Mouse (Mus musculus) cerebellum, adult 2 months (tissue): ENCODE results near the gene Lmtk2. TPM values are rescaled to one million over a fixed set of nuclear protein-coding genes. Genes with fewer than 3 reads are reported as not detected.

ENCODE experiments used
- DNase-seq, 2 experiments: peaks; one replicate each; pipeline ENCODE4 v3.0.0; 2021
- H3K27ac ChIP-seq: fragments of 200-500 bp; 2 replicates; pipeline ENCODE4 v1.5.1; 2012; ENCODE audit warnings: low read length, control low read depth, inconsistent platforms; ENCODE audit not compliant: insufficient read depth
- H3K27me3 ChIP-seq: fragments of 200-500 bp; 2 replicates; pipeline ENCODE4 v1.6.1; 2012; ENCODE audit warnings: inconsistent platforms, mild to moderate bottlenecking, low read length, moderate library complexity; ENCODE audit not compliant: control insufficient read depth, insufficient read depth
- H3K4me1 ChIP-seq: fragments of 200-500 bp; 2 replicates; pipeline ENCODE4 v1.6.1; 2011; ENCODE audit warnings: low read length; ENCODE audit not compliant: control insufficient read depth, insufficient read depth
- H3K4me3 ChIP-seq: fragments of 200-500 bp; replicated peaks from 2 replicates; pipeline ENCODE3; 2011; ENCODE audit warnings: mild to moderate bottlenecking, low read depth, low read length, control low read depth; ENCODE audit not compliant: insufficient read depth
- CTCF ChIP-seq: fragments of 200-500 bp; IDR thresholded peaks from 2 replicates; pipeline ENCODE4 v1.5.1; 2011; ENCODE audit warnings: low read depth, mild to moderate bottlenecking, control low read depth, low read length, moderate library complexity, borderline replicate concordance; ENCODE audit not compliant: insufficient read depth
- POLR2A ChIP-seq: fragments of 200-500 bp; IDR thresholded peaks from 2 replicates; pipeline ENCODE4 v1.6.1; 2011; ENCODE audit warnings: low read length, control low read depth, borderline replicate concordance; ENCODE audit not compliant: insufficient read depth
- WGBS: fragments of 180-500 bp; shearing (Covaris S2); methylation state at CpG from one replicate; pipeline ENCODE4 v1.1.7; 2018; 5-methylcytosine and 5-hydroxymethylcytosine counted together
- polyA plus RNA-seq: library from polyadenylated mRNA; depleted of rRNA; stranded (reverse); fragments of >200 nt; gene quantifications from 2 replicates; pipeline ENCODE4 v1.2.3, GENCODE M21; 2012

Lmtk2 gene
- polyA plus RNA-seq, 1 experiment, result 38.8 TPM

DNA sequence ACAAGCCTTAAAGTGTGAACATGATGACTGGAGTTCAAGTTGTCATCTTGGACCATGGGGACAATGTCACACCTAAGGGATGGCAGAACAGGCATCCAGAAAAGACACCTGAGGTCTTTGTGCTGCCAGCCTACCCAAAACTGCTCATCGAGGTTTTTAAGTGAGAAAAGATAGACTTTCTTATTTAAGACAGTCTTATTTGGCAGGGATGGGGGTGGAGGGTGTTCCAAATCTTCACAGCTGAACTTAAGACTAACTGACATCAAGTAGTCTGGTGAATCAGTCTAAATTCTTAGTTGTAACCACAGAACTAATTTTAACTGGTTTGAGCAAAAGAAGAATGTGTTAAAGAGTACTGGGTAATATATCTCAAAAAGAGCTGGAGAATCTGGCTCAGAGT, 22.7 kb upstream of the Lmtk2 start:
- TF ChIP-seq CTCF (no peak), POLR2A (no peak)
- Histone ChIP-seq H3K27ac (no peak overlapping the region), H3K27me3 (no peaks in the 10 kb centered on the region), H3K4me1 (no peaks in the 10 kb centered on the region), H3K4me3 (no peak overlapping the region)
- no peak for DNase-seq
- 30% methylated on average over 1 of the region's 1 CpGs for WGBS

DNA sequence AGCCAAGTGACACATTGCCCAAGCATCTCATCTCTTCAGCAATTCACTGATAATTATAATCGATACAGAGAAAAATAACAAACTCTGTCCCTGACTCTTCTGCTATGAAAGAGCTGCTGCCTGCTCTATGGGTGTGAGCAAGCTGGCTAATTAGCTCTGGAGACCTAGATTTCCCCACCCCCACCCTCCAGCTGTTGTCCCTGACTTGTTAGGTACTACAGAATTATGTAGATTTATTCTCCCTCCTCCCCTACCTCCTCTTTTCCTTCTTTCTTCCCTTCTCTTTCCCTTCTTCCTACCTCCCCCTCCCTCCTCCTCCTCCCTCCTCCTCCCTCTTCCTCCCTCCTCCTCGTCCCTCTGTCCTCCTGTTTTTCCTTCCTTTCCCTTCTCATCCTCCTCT, 19.4 kb upstream of the Lmtk2 start:
- WGBS, result 63% methylated on average over 2 of the region's 2 CpGs

DNA sequence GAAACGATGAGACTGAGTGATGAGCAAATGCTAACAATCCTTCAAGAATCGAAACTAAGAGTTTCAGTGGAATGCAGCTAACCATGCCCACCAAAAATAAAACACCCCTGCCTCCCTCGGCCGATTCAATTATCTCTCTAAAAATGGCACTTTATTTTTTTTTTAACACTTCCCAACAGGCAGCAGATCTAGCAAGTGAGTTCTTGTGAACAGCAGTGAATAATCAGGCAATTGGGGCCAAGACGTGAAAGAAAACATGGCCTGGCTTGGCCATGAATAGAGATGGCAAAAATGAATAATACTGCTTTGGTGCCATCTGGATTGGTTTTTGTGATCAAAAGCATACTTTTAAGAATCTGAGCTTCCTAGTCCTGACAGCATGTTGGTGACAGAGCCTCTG, 18.2 kb upstream of the Lmtk2 start:
- no peak for DNase-seq
- Histone ChIP-seq H3K4me3 (no peak overlapping the region), H3K4me1 (no peaks in the 10 kb centered on the region), H3K27me3 (no peaks in the 10 kb centered on the region; the same call in 1 of the 2 replicates), H3K27ac (no peak overlapping the region)
- TF ChIP-seq CTCF, result no peak
- no peak for TF ChIP-seq POLR2A
- 85% methylated on average over 5 of the region's 5 CpGs for WGBS

More for the DNA sequence above, 19.4 kb upstream of the Lmtk2 start:
- Histone ChIP-seq H3K27ac (no peak overlapping the region), H3K4me1 (no peaks in the 10 kb centered on the region), H3K4me3 (no peak overlapping the region), H3K27me3 (no peaks in the 10 kb centered on the region)
- DNase-seq, result no peak
- TF ChIP-seq CTCF (no peak), POLR2A (no peak)

DNA sequence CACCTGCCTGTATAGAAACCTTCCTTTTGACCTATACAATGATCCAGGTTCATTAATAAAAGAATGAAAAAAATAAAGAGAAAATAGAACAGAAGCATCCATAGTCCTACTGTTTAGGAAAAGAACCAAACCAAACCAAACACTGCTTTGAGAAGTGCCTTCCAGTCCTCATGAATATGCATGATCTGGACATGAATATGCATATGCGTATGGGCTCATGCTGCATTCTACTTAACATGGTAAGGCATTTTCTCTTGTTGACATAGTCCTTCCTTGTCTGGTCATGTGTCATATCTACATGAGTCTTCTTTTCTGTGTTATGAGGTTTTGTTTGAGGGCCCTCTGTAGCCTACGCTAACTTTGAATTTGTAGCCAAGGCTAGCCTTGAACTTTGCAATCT, 16.7 kb upstream of the Lmtk2 start:
- no peak for DNase-seq
- H3K27me3 ChIP-seq, result no peaks in the 10 kb centered on the region; the same call in 1 of the 2 replicates
- TF ChIP-seq POLR2A, result no peak
- no peak for TF ChIP-seq CTCF
- no peaks in the 10 kb centered on the region; the same call in 1 of the 2 replicates for H3K4me1 ChIP-seq
- no peak overlapping the region for H3K4me3 ChIP-seq
- no peak overlapping the region for H3K27ac ChIP-seq
- 81% methylated on average over 2 of the region's 2 CpGs for WGBS

DNA sequence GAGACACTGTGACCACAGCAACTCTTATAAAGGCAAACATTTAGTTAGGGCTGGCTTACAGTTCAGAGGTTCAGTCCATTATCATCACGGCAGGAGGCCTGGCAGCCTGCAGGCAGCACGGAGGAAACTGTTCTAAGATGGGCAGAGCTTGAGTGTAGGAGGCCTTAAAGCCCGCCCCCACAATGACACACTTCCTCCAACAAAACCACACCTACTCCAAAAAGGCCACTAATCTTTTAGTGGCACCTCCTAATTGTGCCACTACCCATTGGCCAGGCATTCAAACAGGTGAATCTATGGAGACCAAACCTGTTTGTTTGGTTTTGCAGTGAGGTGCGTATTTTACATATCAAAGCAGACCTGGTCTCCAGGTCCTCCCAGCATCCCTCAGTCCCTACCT, 16.0 kb upstream of the Lmtk2 start:
- TF ChIP-seq CTCF (no peak), POLR2A (no peak)
- Histone ChIP-seq H3K4me1 (no peaks in the 10 kb centered on the region; the same call in 1 of the 2 replicates), H3K4me3 (no peak overlapping the region), H3K27me3 (no peaks in the 10 kb centered on the region; the same call in 1 of the 2 replicates), H3K27ac (no peak overlapping the region)
- WGBS, result 61% methylated on average over 4 of the region's 4 CpGs
- DNase-seq, result no peak

DNA sequence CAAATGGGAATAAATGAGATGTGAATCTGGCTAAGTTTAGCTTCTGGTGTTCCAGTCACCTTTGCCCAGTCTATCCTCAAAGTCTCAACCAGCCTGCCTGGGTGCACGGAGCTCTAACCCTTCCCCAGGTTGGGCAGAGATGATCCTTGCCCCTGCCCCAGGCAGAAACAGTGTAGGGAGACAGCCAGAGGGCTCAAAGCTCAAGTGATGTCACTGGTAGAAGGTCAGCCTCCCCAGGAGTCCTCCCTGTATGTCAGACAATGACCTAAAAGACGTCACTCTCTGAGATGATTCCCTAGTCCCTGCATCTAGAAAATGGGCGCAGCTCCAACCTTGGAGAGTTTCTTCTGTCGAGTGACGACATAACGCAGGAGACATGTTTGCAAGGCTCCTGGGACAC, 14.5 kb upstream of the Lmtk2 start:
- no peak for DNase-seq
- WGBS, result 70% methylated on average over 6 of the region's 6 CpGs
- no peak overlapping the region for H3K27ac ChIP-seq

DNA sequence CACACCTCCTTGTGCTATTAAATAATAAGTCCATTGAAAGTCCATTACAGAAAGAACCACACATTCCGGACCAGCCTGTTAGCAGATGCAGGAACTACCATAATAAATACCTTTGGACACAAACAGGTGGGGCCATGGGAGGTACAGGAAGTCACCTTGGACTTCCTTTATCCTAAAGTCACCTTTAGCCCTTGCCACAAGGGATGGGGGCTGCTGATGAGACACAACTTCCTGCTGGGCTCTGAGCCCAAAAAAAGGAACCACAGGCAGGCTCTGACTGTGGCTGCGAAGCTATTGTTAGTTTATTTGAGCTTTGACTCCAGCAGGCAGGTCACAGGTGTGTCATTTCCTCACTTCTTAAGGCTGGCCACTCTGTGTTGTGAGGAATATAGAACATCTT, 13.7 kb upstream of the Lmtk2 start:
- 71% methylated on average over 2 of the region's 2 CpGs for WGBS
- Histone ChIP-seq H3K27me3 (no peaks in the 10 kb centered on the region; the same call in 1 of the 2 replicates), H3K4me1 (no peaks in the 10 kb centered on the region; the same call in 1 of the 2 replicates), H3K4me3 (no peak overlapping the region), H3K27ac (no peak overlapping the region)
- no peak for DNase-seq
- TF ChIP-seq POLR2A (no peak), CTCF (no peak)

More for the DNA sequence above, 14.5 kb upstream of the Lmtk2 start:
- Histone ChIP-seq H3K4me3 (no peak overlapping the region), H3K27me3 (no peaks in the 10 kb centered on the region; the same call in 1 of the 2 replicates), H3K4me1 (no peaks in the 10 kb centered on the region; the same call in 1 of the 2 replicates)
- TF ChIP-seq CTCF (no peak), POLR2A (no peak)

DNA sequence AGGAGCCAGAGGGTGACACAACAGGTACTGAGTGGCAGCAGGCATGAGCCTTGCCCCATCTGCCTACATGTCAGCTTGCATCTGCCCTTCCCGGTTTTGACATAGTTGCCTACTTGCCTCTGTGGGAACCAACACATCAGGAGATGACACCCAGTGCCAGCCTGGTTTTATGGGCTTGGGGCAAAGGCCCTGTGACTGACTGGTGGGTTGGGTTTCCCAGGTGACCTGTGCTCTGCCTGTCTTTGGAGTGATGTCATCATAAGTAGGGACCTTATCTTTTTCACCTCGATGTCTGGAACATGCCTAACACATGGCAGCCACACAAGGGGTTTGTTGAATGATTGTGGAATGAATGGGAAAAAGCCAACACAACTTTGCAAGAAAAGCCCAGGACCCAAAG, 11.9 kb upstream of the Lmtk2 start:
- Histone ChIP-seq H3K4me3 (no peak overlapping the region), H3K27me3 (no peaks in the 10 kb centered on the region; the same call in 1 of the 2 replicates), H3K27ac (no peak overlapping the region), H3K4me1 (no peaks in the 10 kb centered on the region; the same call in 1 of the 2 replicates)
- TF ChIP-seq POLR2A, result no peak
- TF ChIP-seq CTCF, result no peak
- WGBS, result 56% methylated on average over 2 of the region's 2 CpGs
- DNase-seq, result no peak

DNA sequence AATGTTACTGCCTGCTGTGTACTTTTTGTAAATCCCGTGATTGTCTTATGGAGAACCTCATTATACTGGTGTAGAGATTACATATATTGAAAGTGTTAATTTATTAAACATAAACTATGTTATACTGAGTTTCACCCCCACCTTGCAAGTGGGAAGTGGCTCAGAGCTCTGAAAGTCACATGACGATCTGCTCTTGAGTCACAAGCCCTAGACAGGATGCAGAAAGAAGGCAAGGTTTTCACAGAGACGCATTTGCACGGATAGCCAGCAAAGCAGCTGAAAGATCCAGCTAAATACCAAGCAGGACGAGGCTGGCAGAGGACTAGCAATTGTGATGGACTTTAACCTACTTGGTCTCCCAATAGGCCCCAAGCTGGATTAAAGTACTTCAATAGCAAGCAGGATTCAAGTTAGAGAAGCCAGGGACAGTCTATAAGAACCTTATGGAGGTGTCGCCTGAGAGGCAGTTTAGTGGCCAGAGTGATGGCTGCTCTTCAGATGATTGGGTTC, 4.7 kb upstream of the Lmtk2 start:
- H3K4me1 ChIP-seq, result no peaks in the 10 kb centered on the region
- no peak overlapping the region for H3K27ac ChIP-seq
- H3K4me3 ChIP-seq, result no peak overlapping the region
- TF ChIP-seq POLR2A (no peak), CTCF (no peak)
- H3K27me3 ChIP-seq, result no peaks in the 10 kb centered on the region; the same call in 1 of the 2 replicates
- DNase-seq, result no peak
- 79% methylated on average over 6 of the region's 6 CpGs for WGBS
